Mouse (Mus musculus) kidney, embryonic 16.5 days (tissue): ENCODE results near the gene Atad5. TPM values are rescaled to one million over a fixed set of nuclear protein-coding genes. Genes with fewer than 3 reads are reported as not detected.

ENCODE experiments used
- ATAC-seq: fragments of 200-750 bp; cut with Nextera tagmentation; 2 replicates; pipeline ENCODE4 v1.8.0; 2017; ENCODE audit warnings: moderate TSS enrichment; ENCODE audit not compliant: low FRiP score, low TSS enrichment
- H3K27ac ChIP-seq: fragments of 300-500 bp; sonication (generic); 2 replicates; pipeline ENCODE4 v1.5.1; 2014; ENCODE audit warnings: low read length
- H3K27me3 ChIP-seq: fragments of 300-500 bp; sonication (generic); 2 replicates; pipeline ENCODE4 v1.6.1; 2014; ENCODE audit warnings: low read length, control low read depth, mixed read lengths; ENCODE audit not compliant: insufficient read depth
- H3K36me3 ChIP-seq: fragments of 300-500 bp; sonication (generic); 2 replicates; pipeline ENCODE4 v1.6.1; 2014; ENCODE audit warnings: low read length, control low read depth, mixed read lengths; ENCODE audit not compliant: insufficient read depth
- H3K4me1 ChIP-seq: fragments of 300-500 bp; sonication (generic); 2 replicates; pipeline ENCODE4 v1.6.1; 2014; ENCODE audit warnings: low read length, control low read depth, mixed read lengths; ENCODE audit not compliant: insufficient read depth
- H3K4me2 ChIP-seq: fragments of 300-500 bp; sonication (generic); replicated peaks from 2 replicates; pipeline ENCODE4 v1.6.1; 2014; ENCODE audit warnings: low read depth, low read length
- H3K4me3 ChIP-seq: fragments of 300-500 bp; sonication (generic); 2 replicates; pipeline ENCODE4 v1.5.1; 2014; ENCODE audit warnings: mild to moderate bottlenecking, low read length
- H3K9ac ChIP-seq: fragments of 300-500 bp; sonication (generic); replicated peaks from 2 replicates; pipeline ENCODE4 v1.6.1; 2014; ENCODE audit warnings: low read length
- H3K9me3 ChIP-seq: fragments of 300-500 bp; sonication (generic); 2 replicates; pipeline ENCODE4 v1.6.1; 2016; ENCODE audit warnings: low read length, control low read depth
- WGBS: fragments of 180-500 bp; shearing (Covaris S2); extraction: QIAGEN DNeasy Blood & Tissue Kit; methylation state at CpG from one replicate; pipeline ENCODE4 v1.1.7; 2014; 5-methylcytosine and 5-hydroxymethylcytosine counted together
- polyA plus RNA-seq: library from polyadenylated mRNA; unstranded; fragments of >200 nt; fragmentation: Nextera tagmentation; extraction: Ambion mirVana; gene quantifications from 2 replicates; pipeline ENCODE4 v1.2.1, GENCODE M21; 2015

Gene Atad5
- polyA plus RNA-seq, 1 experiment from 2014 or later = 8.3 TPM

DNA sequence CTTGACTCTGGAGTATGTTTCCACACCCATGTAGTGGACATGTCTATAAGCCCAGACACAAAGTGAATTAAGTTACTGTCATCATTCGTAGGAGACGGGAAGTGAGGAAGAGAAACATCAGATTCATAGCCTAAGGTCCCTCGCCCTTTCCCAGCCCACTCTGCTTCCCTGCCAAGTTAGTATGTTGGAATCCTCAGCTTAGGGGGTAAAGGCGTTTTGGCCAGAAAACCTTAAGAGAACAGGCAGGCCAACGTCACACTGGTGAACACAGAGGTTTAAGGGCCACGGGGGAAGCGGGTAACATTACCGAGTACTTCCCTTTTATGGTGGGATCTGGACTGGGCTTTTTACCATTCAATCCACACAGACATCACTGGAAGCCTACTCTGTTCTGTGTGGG is 66.3 kb downstream of the Atad5 start:
- no peak overlapping the region for H3K4me2 ChIP-seq
- ATAC-seq = no peak
- no peaks in the 10 kb centered on the region for H3K9me3 ChIP-seq
- no peak overlapping the region for H3K9ac ChIP-seq
- peaks cover 25% of the 10 kb centered on the region for H3K27me3 ChIP-seq
- no peaks in the 10 kb centered on the region for H3K36me3 ChIP-seq
- no peak overlapping the region for H3K4me3 ChIP-seq
- WGBS = 83% methylated on average over 8 of the region's 8 CpGs
- no peak overlapping the region for H3K27ac ChIP-seq
- H3K4me1 ChIP-seq = 0 out of 2 replicates have a peak, but pooled peaks cover 6% of the 10 kb centered on the region

DNA sequence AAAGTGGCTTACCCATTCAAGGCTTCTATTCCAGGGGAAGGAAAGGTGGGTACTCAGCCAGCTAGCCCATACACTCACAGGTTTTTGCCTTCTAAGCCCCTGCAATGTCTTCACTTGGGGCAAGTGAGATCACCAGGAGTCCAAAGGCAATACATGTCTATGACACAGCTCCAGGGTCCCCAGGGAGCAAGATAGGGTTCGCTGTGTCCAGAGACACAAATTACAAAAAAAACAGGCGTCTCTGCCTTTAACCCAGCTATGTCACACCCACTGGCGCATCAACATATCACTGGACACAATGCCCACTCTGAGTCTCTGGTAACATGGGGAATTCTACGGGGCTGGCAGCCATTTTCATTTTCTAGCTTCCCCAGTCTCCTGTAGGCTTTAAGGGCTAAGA is 66.8 kb downstream of the Atad5 start:
- WGBS = 78% methylated on average over 4 of the region's 4 CpGs
- no peak overlapping the region for H3K9ac ChIP-seq
- H3K36me3 ChIP-seq = no peaks in the 10 kb centered on the region
- no peak for ATAC-seq
- H3K9me3 ChIP-seq = no peaks in the 10 kb centered on the region
- H3K4me1 ChIP-seq = 0 out of 2 replicates have a peak, but pooled peaks cover 6% of the 10 kb centered on the region
- H3K4me2 ChIP-seq = no peak overlapping the region
- no peak overlapping the region for H3K4me3 ChIP-seq
- H3K27me3 ChIP-seq = peaks cover 25% of the 10 kb centered on the region
- no peak overlapping the region for H3K27ac ChIP-seq

DNA sequence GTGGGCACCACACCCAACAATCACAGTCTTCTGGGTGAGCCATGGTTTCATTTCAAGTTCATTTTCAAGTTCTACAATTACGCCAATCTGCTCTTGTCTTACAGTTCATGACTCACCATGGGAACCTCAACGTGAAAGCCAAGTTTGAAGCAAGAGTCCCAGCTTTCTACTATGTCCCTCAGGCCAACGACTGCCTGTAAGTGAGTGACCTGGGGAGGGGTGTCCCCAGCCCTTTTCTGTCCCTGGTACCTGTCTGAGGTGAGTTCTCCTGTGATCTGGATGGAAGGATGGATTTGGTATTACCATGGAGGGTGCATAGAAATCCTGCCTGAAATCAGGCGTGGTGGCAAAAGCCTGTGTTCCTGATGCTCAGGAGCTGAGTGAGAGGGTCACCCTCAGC is 67.6 kb downstream of the Atad5 start:
- WGBS = 86% methylated on average over 4 of the region's 4 CpGs

DNA sequence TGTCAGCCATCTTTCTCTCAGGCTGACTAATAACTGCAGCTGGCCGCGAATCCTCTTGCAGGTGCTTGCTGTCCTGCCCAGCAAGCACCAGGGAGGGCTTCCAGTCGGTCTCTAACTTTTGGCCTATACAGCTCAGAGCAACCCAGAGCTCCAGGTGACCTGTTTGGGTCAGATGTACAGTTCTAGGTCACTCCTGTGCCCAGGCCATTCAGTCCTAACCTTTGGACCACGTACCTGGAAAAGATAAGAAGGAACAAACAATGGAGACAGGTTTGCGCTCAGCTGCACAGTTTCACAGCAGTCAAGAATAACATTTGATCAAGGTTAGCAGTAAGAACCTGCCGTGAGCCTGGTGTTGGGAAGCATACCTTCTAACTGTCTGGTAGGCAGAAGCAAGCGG is 69.8 kb downstream of the Atad5 start:
- Histone ChIP-seq H3K4me3 (no peak overlapping the region), H3K4me1 (peaks cover 12% of the 10 kb centered on the region), H3K4me2 (no peak overlapping the region), H3K9me3 (no peaks in the 10 kb centered on the region), H3K27me3 (peaks cover 16% of the 10 kb centered on the region), H3K27ac (no peak overlapping the region), H3K9ac (no peak overlapping the region), H3K36me3 (no peaks in the 10 kb centered on the region)
- WGBS = 84% methylated on average over 7 of the region's 7 CpGs
- ATAC-seq = no peak

More for the DNA sequence above, 67.6 kb downstream of the Atad5 start:
- Histone ChIP-seq H3K9ac (no peak overlapping the region), H3K4me1 (0 out of 2 replicates have a peak, but pooled peaks cover 6% of the 10 kb centered on the region), H3K36me3 (no peaks in the 10 kb centered on the region), H3K4me2 (no peak overlapping the region), H3K27me3 (peaks cover 25% of the 10 kb centered on the region), H3K9me3 (no peaks in the 10 kb centered on the region), H3K27ac (no peak overlapping the region), H3K4me3 (no peak overlapping the region)
- no peak for ATAC-seq

DNA sequence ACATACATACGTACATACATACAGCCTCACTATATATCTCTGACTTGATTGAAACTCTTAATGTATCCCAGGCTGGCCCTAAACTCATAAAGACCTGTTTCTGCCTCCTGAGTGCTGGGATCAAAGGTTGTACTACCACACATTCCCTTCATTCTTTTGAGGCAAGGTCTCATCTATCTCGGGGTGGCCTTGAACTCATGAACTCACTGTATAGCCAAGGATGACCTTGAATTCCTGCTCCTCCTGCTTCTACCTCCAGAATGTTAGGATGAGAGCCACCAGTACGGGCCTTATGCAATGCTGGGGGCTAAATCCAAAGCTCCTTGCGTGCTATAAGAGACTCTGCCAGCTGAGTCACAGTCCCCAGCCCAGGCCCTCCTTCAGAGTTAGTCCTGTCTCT is 71.8 kb downstream of the Atad5 start:
- no peaks in the 10 kb centered on the region for H3K36me3 ChIP-seq
- no peak overlapping the region for H3K4me2 ChIP-seq
- 75% methylated on average over 4 of the region's 4 CpGs for WGBS
- no peak overlapping the region for H3K4me3 ChIP-seq
- no peaks in the 10 kb centered on the region for H3K9me3 ChIP-seq
- H3K4me1 ChIP-seq = peaks cover 7% of the 10 kb centered on the region
- no peaks in the 10 kb centered on the region for H3K27me3 ChIP-seq
- no peak for ATAC-seq
- no peak overlapping the region for H3K9ac ChIP-seq
- no peak overlapping the region for H3K27ac ChIP-seq

DNA sequence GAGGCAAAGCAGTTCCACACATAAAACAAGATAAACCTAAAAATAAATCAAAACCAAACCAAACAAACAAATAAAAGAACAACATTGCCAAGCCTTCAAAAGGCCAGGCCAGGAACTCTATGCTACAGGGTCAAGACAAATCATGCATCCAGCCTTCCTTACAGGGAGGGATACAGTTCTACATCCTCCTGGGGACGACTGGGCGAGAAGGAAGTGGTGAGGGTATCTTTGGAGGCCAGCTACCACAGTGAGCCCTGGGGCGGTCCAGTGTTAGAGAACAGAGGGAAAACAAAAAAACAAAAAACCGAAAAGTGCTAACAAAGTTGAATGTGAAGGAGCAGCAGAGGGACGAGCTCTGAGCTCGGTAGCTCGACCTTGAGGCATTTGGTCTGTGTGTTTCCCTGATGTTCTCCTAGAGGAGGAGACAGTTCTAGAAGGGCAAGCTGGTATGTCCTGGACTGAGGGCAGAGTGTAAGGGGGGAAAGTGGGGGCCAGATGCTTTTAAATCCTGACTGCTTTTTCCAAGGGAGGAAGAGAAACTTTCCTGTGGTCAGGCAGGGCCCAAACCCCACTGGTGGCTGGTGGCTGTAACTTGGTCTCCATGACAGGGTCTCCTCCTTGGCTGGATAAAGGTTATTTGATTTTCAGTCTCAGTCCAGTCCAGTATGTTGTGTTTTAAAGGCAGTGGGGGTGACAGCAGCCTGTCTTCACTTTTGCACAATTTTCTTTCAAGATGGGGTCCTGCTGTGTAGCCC is 74.3 kb downstream of the Atad5 start:
- 55% methylated on average over 7 of the region's 7 CpGs for WGBS
- Histone ChIP-seq H3K4me2 (no peak overlapping the region), H3K27ac (peak overlapping the region; percentile 62), H3K36me3 (no peaks in the 10 kb centered on the region), H3K4me3 (no peak overlapping the region), H3K4me1 (peaks cover 7% of the 10 kb centered on the region), H3K27me3 (no peaks in the 10 kb centered on the region), H3K9ac (no peak overlapping the region), H3K9me3 (no peaks in the 10 kb centered on the region)
- no peak for ATAC-seq

DNA sequence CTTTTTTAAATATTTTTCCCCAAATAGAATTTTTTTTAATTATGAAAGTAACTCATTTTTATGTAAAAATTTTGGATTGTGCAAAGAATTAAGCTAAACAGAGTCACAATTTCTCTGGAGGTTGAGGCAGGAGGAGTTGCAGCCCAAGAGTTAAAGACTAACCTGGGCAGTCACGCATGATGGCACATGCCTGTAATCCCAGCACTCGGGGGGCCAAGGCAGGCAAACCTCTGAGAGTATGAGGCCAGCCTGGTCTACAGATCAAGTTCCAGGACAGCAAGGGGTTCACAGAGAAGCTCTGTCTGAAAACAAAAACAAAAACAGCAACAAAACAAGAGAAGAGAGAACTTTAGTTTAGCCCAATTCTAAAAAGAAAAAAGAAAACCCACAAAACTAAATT is 75.0 kb downstream of the Atad5 start:
- Histone ChIP-seq H3K9ac (no peak overlapping the region), H3K4me1 (peaks cover 7% of the 10 kb centered on the region), H3K27ac (0 out of 2 replicates have a peak overlapping the region, but pooled peaks have one; percentile 25), H3K27me3 (no peaks in the 10 kb centered on the region), H3K36me3 (no peaks in the 10 kb centered on the region), H3K4me3 (no peak overlapping the region), H3K9me3 (no peaks in the 10 kb centered on the region), H3K4me2 (no peak overlapping the region)
- peak; percentile 78; the same call in 1 of the 2 replicates for ATAC-seq
- WGBS = 40% methylated on average over 2 of the region's 2 CpGs

DNA sequence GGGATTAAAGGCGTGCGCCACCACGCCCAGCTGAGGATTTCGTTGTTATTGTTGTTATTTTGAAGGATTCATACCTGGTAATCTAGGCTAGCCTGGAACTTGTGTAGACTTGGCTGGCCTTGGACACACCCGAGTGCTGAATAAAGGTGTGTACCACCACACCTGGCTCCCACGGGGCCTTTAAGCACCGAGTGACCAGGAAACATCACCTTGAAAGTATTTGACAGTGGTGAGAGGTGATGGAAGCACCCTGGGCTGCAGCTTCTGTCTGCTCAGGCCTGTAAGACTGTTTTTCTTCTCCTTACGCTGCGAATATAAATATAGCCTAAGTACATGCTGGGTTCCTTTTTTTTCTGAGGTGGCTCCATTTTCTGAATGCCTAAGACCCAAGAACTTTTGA is 78.9 kb downstream of the Atad5 start:
- Histone ChIP-seq H3K9ac (no peak overlapping the region), H3K9me3 (no peaks in the 10 kb centered on the region), H3K27ac (no peak overlapping the region), H3K4me1 (peaks cover 7% of the 10 kb centered on the region), H3K36me3 (no peaks in the 10 kb centered on the region), H3K27me3 (no peaks in the 10 kb centered on the region), H3K4me3 (no peak overlapping the region), H3K4me2 (no peak overlapping the region)
- ATAC-seq = no peak
- WGBS = 91% methylated on average over 9 of the region's 9 CpGs

DNA sequence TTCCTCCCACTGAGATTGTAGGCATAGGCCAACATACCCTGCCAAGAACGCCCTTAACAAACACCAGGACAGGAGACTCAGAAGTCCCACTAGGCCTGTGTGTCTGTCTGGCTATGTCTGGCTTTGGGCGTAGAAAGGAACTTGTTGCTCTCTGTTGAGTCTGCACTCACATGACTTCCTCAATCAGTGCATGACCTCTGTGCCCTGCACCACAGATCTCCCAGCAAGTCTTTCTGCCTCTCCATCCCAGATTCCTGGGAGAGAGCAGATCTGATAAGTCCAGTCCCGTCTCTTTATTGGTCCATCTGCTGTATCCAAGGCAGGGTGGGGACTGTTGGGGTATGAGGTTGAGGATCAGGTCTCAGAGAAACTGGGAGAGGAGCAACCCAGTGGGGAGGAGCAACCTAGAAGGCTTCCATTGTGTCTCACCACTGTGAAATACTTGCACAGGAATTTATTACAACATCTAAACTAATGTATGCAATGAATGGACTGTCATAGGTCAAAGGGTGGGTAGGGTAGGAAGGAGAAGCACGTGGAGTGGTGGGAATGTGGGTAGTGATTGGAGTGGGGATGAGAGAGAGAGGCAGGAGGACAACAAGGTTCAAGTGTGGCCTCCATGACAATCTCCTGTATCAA is 79.5 kb downstream of the Atad5 start:
- no peak for ATAC-seq
- H3K27me3 ChIP-seq = no peaks in the 10 kb centered on the region
- peaks cover 2% of the 10 kb centered on the region for H3K4me1 ChIP-seq
- no peaks in the 10 kb centered on the region for H3K36me3 ChIP-seq
- H3K4me3 ChIP-seq = no peak overlapping the region
- no peak overlapping the region for H3K27ac ChIP-seq
- 71% methylated on average over 4 of the region's 4 CpGs for WGBS
- H3K9me3 ChIP-seq = no peaks in the 10 kb centered on the region
- no peak overlapping the region for H3K4me2 ChIP-seq
- no peak overlapping the region for H3K9ac ChIP-seq

DNA sequence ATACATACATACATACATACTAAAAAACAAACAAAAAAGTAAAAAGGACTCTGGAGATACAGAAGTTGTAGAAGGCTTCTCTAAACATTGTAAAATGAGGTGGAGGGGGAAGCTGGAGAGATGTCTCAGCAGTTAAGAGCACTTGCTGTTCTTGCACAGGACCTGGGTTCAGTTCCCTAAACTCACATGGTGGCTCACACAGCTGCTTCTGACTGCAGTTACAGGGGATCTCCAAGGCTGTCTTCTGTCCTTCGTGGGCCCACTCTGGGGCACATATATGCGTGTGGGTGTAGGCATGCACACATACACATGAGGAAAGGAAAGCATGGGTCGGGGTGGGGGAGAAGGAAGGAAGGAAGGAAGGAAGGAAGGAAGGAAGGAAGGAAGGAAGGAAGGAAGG is 80.4 kb downstream of the Atad5 start:
- H3K9ac ChIP-seq = no peak overlapping the region
- no peak for ATAC-seq
- no peak overlapping the region for H3K27ac ChIP-seq
- no peaks in the 10 kb centered on the region for H3K4me1 ChIP-seq
- H3K4me3 ChIP-seq = no peak overlapping the region
- H3K4me2 ChIP-seq = no peak overlapping the region
- H3K27me3 ChIP-seq = no peaks in the 10 kb centered on the region
- 89% methylated on average over 3 of the region's 3 CpGs for WGBS
- H3K9me3 ChIP-seq = no peaks in the 10 kb centered on the region
- H3K36me3 ChIP-seq = no peaks in the 10 kb centered on the region
